Mouse (Mus musculus): ENCODE measurements around the gene Gcc2. TPM values are rescaled to one million over a fixed set of nuclear protein-coding genes. Genes with fewer than 3 reads are reported as not detected.

The Gcc2 gene
- 42.3 and 58.9 TPM in 2 replicates for polyA plus RNA-seq (2016; fragmentation: Nextera tagmentation; extraction: Ambion mirVana)

DNA sequence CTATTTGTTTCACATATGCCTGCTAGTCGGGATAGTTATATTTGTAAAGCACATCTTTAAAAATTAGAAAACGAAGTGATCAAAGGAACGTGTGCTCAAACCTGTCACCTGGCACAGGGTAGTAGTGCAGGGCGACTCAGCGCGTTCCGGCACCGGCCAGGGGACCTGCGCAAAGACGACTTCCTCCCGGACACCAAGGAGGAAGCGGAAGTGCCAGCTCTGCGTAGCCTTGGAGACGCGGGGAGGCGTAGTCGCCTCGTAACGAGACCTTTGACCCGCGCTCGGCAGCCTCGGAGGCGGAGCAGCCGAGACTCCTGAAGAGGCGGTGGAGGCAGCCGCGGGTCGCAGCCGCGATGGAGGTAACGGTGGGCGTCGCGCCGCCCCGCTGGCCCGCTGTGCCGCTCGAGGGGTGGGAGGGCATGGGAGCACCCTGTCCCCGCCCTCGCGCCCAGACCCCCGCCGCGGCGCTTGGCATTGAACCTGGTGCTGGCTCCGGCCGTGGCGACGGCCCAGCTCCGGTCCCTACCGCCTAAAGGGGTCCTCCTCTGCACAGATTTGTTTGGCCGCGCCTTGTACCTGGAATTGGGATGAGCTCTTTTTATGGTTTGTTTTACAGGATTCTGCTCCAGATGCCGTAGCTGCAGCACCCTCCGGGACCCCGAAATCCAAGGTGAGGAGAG lies at the start of gene Gcc2:
TSS of gene Gcc2 (plus strand) at position 285 of the 680 bp plus-strand sequence.
- H3K9me3 ChIP-seq: no peaks in the 10 kb centered on the region
- WGBS: under 1% methylated on average over 58 of the region's 58 CpGs
- DNase-seq (ENCODE audit: low spot score): peak; percentile 96
- H3K27ac ChIP-seq (replicated peaks): peak within 1 kb of the TSS; percentile 87
- H3K4me1 ChIP-seq: peaks cover 10% of the 10 kb centered on the region
- H3K36me3 ChIP-seq (replicated peaks): peaks cover 23% of the 10 kb centered on the region
- H3K4me3 ChIP-seq: peak within 1 kb of the TSS; percentile 72
- H3K27me3 ChIP-seq (replicated peaks; ENCODE audit: low read depth, poor library complexity, severe bottlenecking): no peaks in the 10 kb centered on the region

- Histone ChIP-seq H3K36me3 (replicated peaks) (no peaks in the 10 kb centered on the region), H3K4me1 (no peaks in the 10 kb centered on the region), H3K4me3 (no peak overlapping the region), H3K27ac (replicated peaks) (no peak overlapping the region), H3K9me3 (peaks cover 24% of the 10 kb centered on the region; the same call in 1 of the 2 replicates), H3K27me3 (replicated peaks; ENCODE audit: low read depth, poor library complexity, severe bottlenecking) (no peaks in the 10 kb centered on the region)
- 45% methylated on average over 1 of the region's 1 CpGs for whole genome bisulfite sequencing
- no peak for DNase-seq (ENCODE audit: low spot score)
Measured at GRCm38 (mm10) chr10:58205986-58206385, 49.3 kb upstream of the Gcc2 start.

- peaks cover 26% of the 10 kb centered on the region for H3K9me3 ChIP-seq
- H3K27ac ChIP-seq (replicated peaks): no peak overlapping the region
- no peaks in the 10 kb centered on the region for H3K4me1 ChIP-seq
- H3K27me3 ChIP-seq (replicated peaks; ENCODE audit: low read depth, poor library complexity, severe bottlenecking): no peaks in the 10 kb centered on the region
- 88% methylated on average over 4 of the region's 4 CpGs for WGBS
- no peak overlapping the region for H3K4me3 ChIP-seq
- DNase-seq (ENCODE audit: low spot score): no peak
- no peaks in the 10 kb centered on the region for H3K36me3 ChIP-seq (replicated peaks)
Measured at GRCm38 (mm10) chr10:58206639-58207404, 48.5 kb upstream of the Gcc2 start.

- Histone ChIP-seq H3K4me1 (no peaks in the 10 kb centered on the region), H3K9me3 (peaks cover 36% of the 10 kb centered on the region), H3K27ac (replicated peaks) (no peak overlapping the region), H3K27me3 (replicated peaks; ENCODE audit: low read depth, poor library complexity, severe bottlenecking) (no peaks in the 10 kb centered on the region), H3K4me3 (no peak overlapping the region), H3K36me3 (replicated peaks) (no peaks in the 10 kb centered on the region)
- 75% methylated on average over 2 of the region's 2 CpGs for WGBS
- no peak for DNase-seq (ENCODE audit: low spot score)
Measured at GRCm38 (mm10) chr10:58209710-58210467, 45.4 kb upstream of the Gcc2 start.

DNA sequence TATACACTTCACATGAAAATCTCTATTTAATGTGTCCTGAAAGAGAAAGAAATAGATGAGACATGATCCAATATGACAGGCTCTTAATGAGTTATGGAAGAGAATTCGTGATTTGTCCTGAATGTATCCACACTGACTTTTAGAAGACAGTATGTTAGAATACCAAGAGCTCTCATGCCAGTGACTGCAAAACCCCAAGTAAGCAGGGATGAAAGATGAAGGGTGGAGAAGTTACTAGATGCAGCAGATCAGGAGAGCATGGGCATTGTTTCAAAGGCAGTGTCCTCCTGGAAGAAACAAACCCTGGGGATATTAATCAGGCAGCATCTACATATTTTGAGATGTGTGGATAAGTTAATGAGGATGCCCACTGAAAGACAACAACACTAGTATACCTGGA lies 44.8 kb upstream of the Gcc2 start:
- H3K9me3 ChIP-seq: peaks cover 36% of the 10 kb centered on the region
- no peaks in the 10 kb centered on the region for H3K27me3 ChIP-seq (replicated peaks; ENCODE audit: low read depth, poor library complexity, severe bottlenecking)
- 67% methylated on average over 1 of the region's 1 CpGs for WGBS

DNA sequence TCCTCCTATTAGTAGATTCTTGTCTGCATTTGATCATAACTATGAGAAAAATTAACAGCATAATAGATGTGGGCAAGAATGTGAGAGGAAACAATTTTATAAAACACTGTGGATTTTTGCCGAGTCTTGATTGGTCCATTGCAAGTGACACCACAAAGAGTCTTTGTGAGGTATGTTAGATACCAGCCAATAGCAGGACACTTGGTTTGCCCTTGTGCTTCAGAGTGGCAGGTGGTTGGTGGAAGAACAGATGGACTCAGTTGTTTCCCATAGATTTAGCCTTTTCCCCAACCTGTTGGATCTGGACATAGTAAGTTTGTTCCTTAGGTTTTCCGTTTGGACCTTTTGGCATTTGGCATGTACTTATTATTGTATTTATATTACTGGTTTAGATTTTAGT lies 44.1 kb upstream of the Gcc2 start:
- Histone ChIP-seq H3K4me1 (no peaks in the 10 kb centered on the region), H3K4me3 (no peak overlapping the region), H3K36me3 (replicated peaks) (no peaks in the 10 kb centered on the region), H3K27ac (replicated peaks) (no peak overlapping the region), H3K27me3 (replicated peaks; ENCODE audit: low read depth, poor library complexity, severe bottlenecking) (no peaks in the 10 kb centered on the region), H3K9me3 (peaks cover 31% of the 10 kb centered on the region)
- 89% methylated on average over 2 of the region's 2 CpGs for WGBS
- DNase-seq (ENCODE audit: low spot score): no peak

More for the DNA sequence above, 44.8 kb upstream of the Gcc2 start:
- Histone ChIP-seq H3K4me1 (no peaks in the 10 kb centered on the region), H3K4me3 (no peak overlapping the region), H3K27ac (replicated peaks) (no peak overlapping the region), H3K36me3 (replicated peaks) (no peaks in the 10 kb centered on the region)
- DNase-seq (ENCODE audit: low spot score): no peak

DNA sequence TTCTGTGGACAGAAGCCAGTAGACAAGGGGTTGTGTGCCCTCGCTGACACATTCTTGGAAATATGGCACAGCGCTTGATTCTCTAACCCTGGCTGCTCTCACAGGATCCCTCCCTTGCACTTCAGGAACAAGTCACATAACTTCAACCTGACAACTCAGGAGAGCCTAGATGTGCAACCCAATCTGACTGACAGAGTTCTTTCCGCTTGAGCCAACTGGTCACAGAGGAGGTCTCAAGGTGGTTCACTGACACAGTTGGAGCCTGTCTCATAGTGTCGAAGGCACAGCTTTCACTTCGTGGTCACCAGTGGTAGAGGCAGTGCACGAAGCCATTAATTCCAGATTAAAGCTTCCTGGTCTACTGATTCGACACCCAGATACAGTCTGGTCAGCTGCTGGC lies 43.1 kb upstream of the Gcc2 start:
- H3K27ac ChIP-seq (replicated peaks): no peak overlapping the region
- H3K4me3 ChIP-seq: no peak overlapping the region
- no peaks in the 10 kb centered on the region for H3K4me1 ChIP-seq
- H3K36me3 ChIP-seq (replicated peaks): no peaks in the 10 kb centered on the region
- no peak for DNase-seq (ENCODE audit: low spot score)
- peaks cover 24% of the 10 kb centered on the region for H3K9me3 ChIP-seq
- 79% methylated on average over 7 of the region's 7 CpGs for WGBS
- H3K27me3 ChIP-seq (replicated peaks; ENCODE audit: low read depth, poor library complexity, severe bottlenecking): no peaks in the 10 kb centered on the region

DNA sequence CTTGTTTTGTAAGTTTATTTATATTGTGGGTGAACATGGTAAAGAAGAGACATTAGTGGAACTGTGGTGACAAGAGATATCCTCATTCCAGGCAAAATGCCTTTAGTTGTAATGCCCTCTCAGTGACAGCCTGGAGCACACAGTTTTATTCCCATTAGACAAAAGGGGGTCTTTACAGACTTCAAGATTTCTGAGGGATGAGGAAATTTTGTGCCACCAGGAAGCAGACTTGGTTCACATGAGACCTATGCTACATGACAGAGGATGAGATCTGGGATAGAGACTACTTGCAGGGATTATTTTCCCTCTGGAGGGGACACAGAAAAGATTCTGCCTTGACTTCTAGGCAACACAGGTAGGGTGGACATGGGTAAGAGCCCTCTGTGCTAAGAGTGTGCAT lies 40.8 kb upstream of the Gcc2 start:
- Histone ChIP-seq H3K27me3 (replicated peaks; ENCODE audit: low read depth, poor library complexity, severe bottlenecking) (no peaks in the 10 kb centered on the region), H3K9me3 (peaks cover 24% of the 10 kb centered on the region), H3K27ac (replicated peaks) (no peak overlapping the region), H3K36me3 (replicated peaks) (no peaks in the 10 kb centered on the region), H3K4me1 (no peaks in the 10 kb centered on the region), H3K4me3 (no peak overlapping the region)
- DNase-seq (ENCODE audit: low spot score): no peak

GRCm38 (mm10) chr10:58214934-58215333 lies 40.4 kb upstream of the Gcc2 start:
- Histone ChIP-seq H3K27me3 (replicated peaks; ENCODE audit: low read depth, poor library complexity, severe bottlenecking) (no peaks in the 10 kb centered on the region), H3K4me1 (no peaks in the 10 kb centered on the region), H3K4me3 (no peak overlapping the region), H3K27ac (replicated peaks) (no peak overlapping the region), H3K9me3 (peaks cover 20% of the 10 kb centered on the region), H3K36me3 (replicated peaks) (no peaks in the 10 kb centered on the region)
- no peak for DNase-seq (ENCODE audit: low spot score)
- WGBS: 84% methylated on average over 5 of the region's 5 CpGs

- Histone ChIP-seq H3K27me3 (replicated peaks; ENCODE audit: low read depth, poor library complexity, severe bottlenecking) (no peaks in the 10 kb centered on the region), H3K4me1 (no peaks in the 10 kb centered on the region), H3K9me3 (peaks cover 17% of the 10 kb centered on the region), H3K27ac (replicated peaks) (no peak overlapping the region), H3K36me3 (replicated peaks) (no peaks in the 10 kb centered on the region), H3K4me3 (no peak overlapping the region)
- no peak for DNase-seq (ENCODE audit: low spot score)
- 79% methylated on average over 1 of the region's 1 CpGs for WGBS
Measured at GRCm38 (mm10) chr10:58215353-58215752, 39.9 kb upstream of the Gcc2 start.

DNA sequence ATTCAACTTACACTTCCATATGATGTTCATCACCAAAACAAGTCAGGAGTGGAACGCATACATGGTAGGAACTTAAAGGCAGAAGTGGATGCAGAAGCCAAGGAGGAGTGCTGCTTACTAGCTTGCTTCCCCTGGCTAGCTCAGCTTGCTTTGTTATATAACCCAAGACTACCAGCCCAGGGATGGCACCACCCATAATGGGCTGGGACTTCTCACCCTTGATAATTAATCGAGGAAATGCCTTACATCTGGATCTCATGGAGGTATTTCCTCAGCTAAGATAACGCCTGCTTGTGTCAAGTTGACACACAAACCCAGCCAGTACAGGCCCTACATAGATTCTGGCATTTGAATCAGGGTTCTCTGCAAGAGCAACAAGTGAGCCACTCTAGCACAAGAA lies 37.9 kb upstream of the Gcc2 start:
- H3K4me1 ChIP-seq: no peaks in the 10 kb centered on the region
- no peak for DNase-seq (ENCODE audit: low spot score)
- no peaks in the 10 kb centered on the region for H3K36me3 ChIP-seq (replicated peaks)
- H3K27ac ChIP-seq (replicated peaks): no peak overlapping the region
- H3K4me3 ChIP-seq: no peak overlapping the region
- H3K9me3 ChIP-seq: peaks cover 10% of the 10 kb centered on the region
- no peaks in the 10 kb centered on the region for H3K27me3 ChIP-seq (replicated peaks; ENCODE audit: low read depth, poor library complexity, severe bottlenecking)
- WGBS: 83% methylated on average over 3 of the region's 3 CpGs

GRCm38 (mm10) chr10:58220726-58221125 lies 34.6 kb upstream of the Gcc2 start:
- Histone ChIP-seq H3K9me3 (peaks cover 5% of the 10 kb centered on the region), H3K4me1 (no peaks in the 10 kb centered on the region), H3K27me3 (replicated peaks; ENCODE audit: low read depth, poor library complexity, severe bottlenecking) (no peaks in the 10 kb centered on the region), H3K36me3 (replicated peaks) (no peaks in the 10 kb centered on the region), H3K4me3 (no peak overlapping the region), H3K27ac (replicated peaks) (no peak overlapping the region)
- 87% methylated on average over 6 of the region's 6 CpGs for WGBS
- peak; percentile 22 for DNase-seq (ENCODE audit: low spot score)
